Mouse (Mus musculus) intestine, embryonic 14.5 days (tissue): Measurements from ENCODE around the gene Arhgap6. TPM values are rescaled to one million over a fixed set of nuclear protein-coding genes. Genes with fewer than 3 reads are reported as not detected.

Source experiments
- ATAC-seq: fragments of 200-750 bp; cut with Nextera tagmentation; replicated peaks from 2 replicates; pipeline ENCODE4 v1.8.0; 2017; ENCODE audit warnings: low read depth, moderate number of reproducible peaks, moderate TSS enrichment, moderate library complexity; ENCODE audit not compliant: low FRiP score, low TSS enrichment
- DNase-seq: peaks from one replicate; pipeline ENCODE4 v3.0.0-alpha.2; 2018; ENCODE audit warnings: low spot score
- H3K27ac ChIP-seq: fragments of 300-500 bp; sonication (generic); 2 replicates; pipeline ENCODE4 v1.5.1; 2014; ENCODE audit warnings: low read depth, mild to moderate bottlenecking, control low read depth
- H3K27me3 ChIP-seq: fragments of 300-500 bp; sonication (generic); replicated peaks from 2 replicates; pipeline ENCODE4 v1.6.1; 2014; ENCODE audit warnings: low read length, control low read depth; ENCODE audit not compliant: control insufficient read depth, insufficient read depth
- H3K36me3 ChIP-seq: fragments of 300-500 bp; sonication (generic); 2 replicates; pipeline ENCODE4 v1.6.1; 2014; ENCODE audit warnings: low read length, control low read depth; ENCODE audit not compliant: control insufficient read depth, insufficient read depth
- H3K4me1 ChIP-seq: fragments of 300-500 bp; sonication (generic); replicated peaks from 2 replicates; pipeline ENCODE4 v1.6.1; 2014; ENCODE audit warnings: low read length, control low read depth, mixed read lengths; ENCODE audit not compliant: control insufficient read depth, insufficient read depth
- H3K4me2 ChIP-seq: fragments of 300-500 bp; sonication (generic); 2 replicates; pipeline ENCODE4 v1.6.1; 2014; ENCODE audit warnings: low read length
- H3K4me3 ChIP-seq: fragments of 300-500 bp; sonication (generic); 2 replicates; pipeline ENCODE4 v1.5.1; 2014; ENCODE audit warnings: low read depth, low read length, control low read depth, mixed read lengths
- H3K9ac ChIP-seq: fragments of 300-500 bp; sonication (generic); 2 replicates; pipeline ENCODE4 v1.6.1; 2014; ENCODE audit warnings: mild to moderate bottlenecking, low read length
- H3K9me3 ChIP-seq: fragments of 300-500 bp; sonication (generic); 2 replicates; pipeline ENCODE4 v1.6.1; 2016; ENCODE audit warnings: low read length, control low read depth; ENCODE audit not compliant: control insufficient read depth
- WGBS: fragments of 180-500 bp; shearing (Covaris S2); extraction: QIAGEN DNeasy Blood & Tissue Kit; methylation state at CpG from one replicate; pipeline ENCODE4 v1.1.7; 2014; 5-methylcytosine and 5-hydroxymethylcytosine counted together
- polyA plus RNA-seq: library from polyadenylated mRNA; unstranded; fragments of >200 nt; fragmentation: Nextera tagmentation; extraction: Ambion mirVana; gene quantifications from 2 replicates; pipeline ENCODE4 v1.2.1, GENCODE M21; 2014

The Arhgap6 gene
- polyA plus RNA-seq, 1 experiment from 2014 or later: 8.1 TPM

DNA sequence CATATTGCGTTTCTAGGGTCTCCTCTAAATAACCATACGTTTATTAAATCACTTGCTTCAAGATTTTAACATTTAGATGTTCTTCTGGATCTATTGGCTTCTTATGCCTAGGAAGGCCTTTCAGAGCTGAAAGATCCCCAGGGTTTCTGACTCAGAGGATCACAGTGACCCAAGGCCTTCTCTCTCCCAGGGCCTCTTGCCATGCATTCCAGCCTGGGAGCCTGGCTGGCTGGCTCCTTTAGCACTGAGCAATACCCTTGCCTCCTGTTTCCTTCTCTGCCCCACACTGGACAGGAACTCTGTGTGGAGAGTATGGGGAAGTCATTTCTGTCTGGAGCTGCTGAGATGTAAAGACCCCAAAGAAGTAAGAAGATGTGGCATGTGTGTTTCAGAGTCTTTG lies 376.1 kb downstream of the Arhgap6 start:
- Histone ChIP-seq H3K27me3 (0 out of 2 replicates have a peak, but pooled peaks cover 3% of the 10 kb centered on the region), H3K4me1 (no peaks in the 10 kb centered on the region), H3K9me3 (no peaks in the 10 kb centered on the region), H3K36me3 (no peaks in the 10 kb centered on the region), H3K4me3 (no peak overlapping the region), H3K4me2 (no peak overlapping the region), H3K9ac (no peak overlapping the region), H3K27ac (no peak overlapping the region)
- WGBS: 87% methylated on average over 2 of the region's 2 CpGs
- ATAC-seq (no peak), DNase-seq (no peak)

DNA sequence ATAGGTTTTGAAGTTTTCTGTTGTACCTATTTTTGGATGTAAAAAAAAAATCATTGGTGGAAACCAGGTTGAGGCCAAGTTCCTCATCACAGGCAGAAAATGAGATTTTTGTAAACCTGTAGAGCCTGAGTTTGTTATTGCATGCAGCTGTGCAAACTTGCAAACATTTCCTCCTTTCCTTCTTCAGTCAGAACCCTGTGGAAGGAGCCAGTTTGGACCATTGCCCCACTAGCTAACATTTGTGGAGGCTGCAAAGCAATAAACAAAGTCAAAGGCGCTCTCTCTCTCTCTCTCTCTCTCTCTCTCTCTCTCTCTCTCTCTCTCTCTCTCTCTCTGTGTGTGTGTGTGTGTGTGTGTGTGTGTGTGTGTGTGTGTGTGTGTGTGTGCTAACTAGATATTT lies 378.9 kb downstream of the Arhgap6 start:
- no peaks in the 10 kb centered on the region for H3K4me1 ChIP-seq
- no peak overlapping the region for H3K4me2 ChIP-seq
- no peak for DNase-seq
- H3K27me3 ChIP-seq: no peaks in the 10 kb centered on the region
- no peak overlapping the region for H3K9ac ChIP-seq
- H3K27ac ChIP-seq: no peak overlapping the region
- no peaks in the 10 kb centered on the region for H3K9me3 ChIP-seq
- H3K36me3 ChIP-seq: no peaks in the 10 kb centered on the region
- no peak overlapping the region for H3K4me3 ChIP-seq
- no peak for ATAC-seq
- WGBS: 45% methylated on average over 1 of the region's 1 CpGs

DNA sequence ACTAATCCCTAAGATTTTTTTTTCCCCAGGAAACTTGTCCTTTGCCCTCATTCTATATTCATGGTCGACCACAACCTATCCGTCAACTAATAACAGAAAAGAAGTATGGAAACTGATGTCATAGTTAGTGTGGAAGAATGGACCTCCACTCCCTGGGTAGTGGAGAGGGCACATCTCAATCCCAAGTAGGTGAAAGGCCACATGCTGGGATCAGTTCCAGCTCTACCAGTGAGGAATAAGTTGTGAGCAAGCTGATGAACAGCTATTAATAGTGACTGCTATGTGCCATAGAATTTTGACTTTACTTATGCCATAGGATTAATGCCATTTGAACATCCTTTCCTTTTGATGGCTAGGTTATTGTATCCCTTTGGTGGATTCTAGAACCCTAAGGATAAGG lies 383.7 kb downstream of the Arhgap6 start:
- H3K27me3 ChIP-seq: no peaks in the 10 kb centered on the region
- H3K36me3 ChIP-seq: no peaks in the 10 kb centered on the region
- H3K27ac ChIP-seq: no peak overlapping the region
- H3K4me1 ChIP-seq: no peaks in the 10 kb centered on the region
- DNase-seq (no peak), ATAC-seq (no peak)
- 83% methylated on average over 2 of the region's 2 CpGs for WGBS
- no peak overlapping the region for H3K9ac ChIP-seq
- no peaks in the 10 kb centered on the region for H3K9me3 ChIP-seq
- H3K4me3 ChIP-seq: no peak overlapping the region
- H3K4me2 ChIP-seq: no peak overlapping the region

DNA sequence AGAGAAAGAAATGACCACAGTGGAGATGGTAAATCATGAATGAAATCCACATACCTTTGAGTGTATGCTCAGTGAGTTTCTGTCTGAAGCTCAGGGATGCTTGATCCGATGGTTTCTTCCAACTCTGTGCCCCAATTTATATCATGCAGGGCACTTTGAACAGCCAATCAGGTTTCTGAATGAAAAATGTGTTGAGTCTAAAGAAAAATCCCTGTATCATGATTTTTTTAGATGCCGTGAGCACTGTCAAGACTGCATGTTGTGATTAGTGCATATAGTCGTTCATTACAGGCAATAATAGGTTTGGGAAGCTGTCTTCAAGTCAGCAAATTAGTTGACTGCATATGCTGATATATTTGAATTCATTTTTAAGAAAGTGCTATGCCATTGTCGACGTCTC lies 392.2 kb downstream of the Arhgap6 start, which contains the start of gene Amelx:
TSS of gene Amelx (minus strand) at position 101 of the 400 bp plus-strand sequence.
- DNase-seq (no peak), ATAC-seq (no peak)
- H3K27ac ChIP-seq: no peak within 1 kb of the TSS
- H3K9ac ChIP-seq: no peak within 1 kb of the TSS
- no peaks in the 10 kb centered on the region for H3K9me3 ChIP-seq
- H3K36me3 ChIP-seq: no peaks in the 10 kb centered on the region
- no peak within 1 kb of the TSS for H3K4me3 ChIP-seq
- H3K27me3 ChIP-seq: 0 out of 2 replicates have a peak, but pooled peaks cover 3% of the 10 kb centered on the region
- WGBS: 90% methylated on average over 5 of the region's 5 CpGs
- H3K4me1 ChIP-seq: no peaks in the 10 kb centered on the region
- no peak within 1 kb of the TSS for H3K4me2 ChIP-seq

DNA sequence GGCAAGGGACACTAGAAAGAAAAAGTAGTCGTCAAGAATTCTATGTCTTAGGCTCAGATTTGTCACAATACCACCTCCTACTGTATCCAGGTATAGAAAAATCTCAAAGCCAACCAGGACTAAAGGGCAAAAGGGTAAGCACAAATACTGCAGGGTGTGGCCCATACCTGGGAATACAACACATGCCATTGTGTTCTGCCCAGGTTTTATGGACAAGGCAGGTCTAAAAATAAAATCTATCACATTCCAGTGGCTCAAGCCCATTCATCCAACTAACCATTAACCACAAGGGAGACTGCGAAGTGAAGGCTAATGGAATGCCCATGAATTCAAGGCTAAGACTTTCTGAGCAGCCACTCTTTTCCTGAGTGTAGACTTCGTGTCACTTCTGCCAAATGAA lies 415.1 kb downstream of the Arhgap6 start:
- Histone ChIP-seq H3K4me1 (no peaks in the 10 kb centered on the region), H3K27me3 (0 out of 2 replicates have a peak, but pooled peaks cover 2% of the 10 kb centered on the region), H3K9ac (no peak overlapping the region), H3K4me3 (no peak overlapping the region), H3K27ac (no peak overlapping the region), H3K36me3 (no peaks in the 10 kb centered on the region), H3K4me2 (no peak overlapping the region), H3K9me3 (no peaks in the 10 kb centered on the region)
- WGBS: 69% methylated on average over 3 of the region's 3 CpGs
- DNase-seq: no peak
- peak; percentile 70; the same call in 1 of the 2 replicates for ATAC-seq

DNA sequence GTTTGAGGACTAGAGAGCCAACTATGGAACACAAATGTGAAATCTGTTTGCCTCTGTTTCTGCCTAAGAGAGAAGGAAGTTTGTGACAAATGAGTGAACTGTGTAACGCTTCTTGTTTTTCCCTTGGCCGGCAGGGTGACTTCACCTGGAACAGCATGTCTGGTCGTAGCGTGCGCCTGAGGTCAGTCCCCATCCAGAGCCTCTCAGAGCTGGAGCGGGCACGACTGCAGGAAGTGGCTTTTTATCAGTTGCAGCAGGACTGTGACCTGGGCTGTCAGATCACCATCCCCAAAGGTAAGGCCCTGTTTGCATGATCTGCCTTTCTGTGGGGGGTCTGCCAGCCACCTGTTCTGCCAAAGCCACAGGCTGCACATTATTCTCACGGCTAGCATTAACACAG lies 425.2 kb downstream of the Arhgap6 start:
- ATAC-seq: no peak
- 70% methylated on average over 8 of the region's 8 CpGs for WGBS
- H3K4me1 ChIP-seq: no peaks in the 10 kb centered on the region
- H3K27ac ChIP-seq: no peak overlapping the region
- H3K36me3 ChIP-seq: no peaks in the 10 kb centered on the region
- H3K9ac ChIP-seq: no peak overlapping the region
- H3K9me3 ChIP-seq: no peaks in the 10 kb centered on the region
- no peak overlapping the region for H3K4me2 ChIP-seq
- H3K27me3 ChIP-seq: 0 out of 2 replicates have a peak, but pooled peaks cover 4% of the 10 kb centered on the region
- H3K4me3 ChIP-seq: no peak overlapping the region
- DNase-seq: no peak

DNA sequence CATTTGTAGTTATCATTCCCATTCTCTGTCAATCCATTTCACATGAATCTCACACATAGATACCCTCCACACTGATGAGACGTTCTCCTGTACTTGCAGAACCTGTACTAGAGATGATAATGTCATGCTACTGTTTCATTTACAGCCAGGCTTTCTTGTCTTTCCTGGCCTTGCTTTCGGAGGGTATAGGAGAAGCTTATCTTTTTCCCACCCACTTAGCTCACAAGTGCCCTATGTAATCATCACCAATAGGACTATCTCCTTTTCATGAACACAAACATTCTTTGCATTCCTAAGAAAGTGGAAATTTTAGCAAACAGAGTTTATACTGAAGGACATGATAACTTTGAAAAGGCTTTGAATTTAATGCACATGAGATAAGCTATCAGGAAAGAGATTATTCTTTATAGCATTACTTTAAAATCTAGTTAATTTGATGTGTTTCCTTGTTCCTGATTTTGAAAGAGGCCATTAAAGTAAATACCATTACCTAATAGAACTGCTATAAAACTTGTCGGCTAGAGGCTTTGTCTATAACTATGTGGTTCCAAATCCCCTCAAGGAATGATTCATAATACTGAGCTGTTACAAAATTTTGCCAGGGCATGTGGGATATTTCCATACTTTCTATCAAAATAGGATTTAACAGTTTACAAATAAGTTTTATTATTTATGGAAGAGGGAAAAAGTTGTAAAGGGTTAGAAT lies 427.6 kb downstream of the Arhgap6 start:
- Histone ChIP-seq H3K27me3 (0 out of 2 replicates have a peak, but pooled peaks cover 4% of the 10 kb centered on the region), H3K36me3 (no peaks in the 10 kb centered on the region), H3K4me3 (no peak overlapping the region), H3K27ac (no peak overlapping the region), H3K4me1 (no peaks in the 10 kb centered on the region), H3K9me3 (no peaks in the 10 kb centered on the region), H3K9ac (no peak overlapping the region), H3K4me2 (no peak overlapping the region)
- peak; percentile 70 for ATAC-seq
- no peak for DNase-seq
- 62% methylated on average over 3 of the region's 3 CpGs for WGBS

DNA sequence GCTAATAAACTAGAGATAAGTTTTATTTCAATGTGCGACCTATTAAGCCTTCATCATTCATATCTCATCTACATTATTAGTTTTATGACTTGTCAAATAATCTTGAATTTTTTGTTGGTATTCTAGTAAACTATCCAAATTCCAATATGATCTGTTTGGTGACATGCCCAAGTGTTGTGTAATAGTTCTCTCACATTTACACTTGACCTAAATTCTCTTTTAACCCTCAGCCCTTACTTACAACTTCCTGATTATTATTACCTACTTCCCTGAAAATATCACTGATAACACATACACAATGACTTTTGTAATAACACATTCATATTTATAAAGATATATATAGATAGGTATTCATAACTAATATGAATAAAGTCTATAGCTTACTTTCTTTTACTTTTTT lies 461.0 kb downstream of the Arhgap6 start:
- no peaks in the 10 kb centered on the region for H3K9me3 ChIP-seq
- ATAC-seq: no peak

DNA sequence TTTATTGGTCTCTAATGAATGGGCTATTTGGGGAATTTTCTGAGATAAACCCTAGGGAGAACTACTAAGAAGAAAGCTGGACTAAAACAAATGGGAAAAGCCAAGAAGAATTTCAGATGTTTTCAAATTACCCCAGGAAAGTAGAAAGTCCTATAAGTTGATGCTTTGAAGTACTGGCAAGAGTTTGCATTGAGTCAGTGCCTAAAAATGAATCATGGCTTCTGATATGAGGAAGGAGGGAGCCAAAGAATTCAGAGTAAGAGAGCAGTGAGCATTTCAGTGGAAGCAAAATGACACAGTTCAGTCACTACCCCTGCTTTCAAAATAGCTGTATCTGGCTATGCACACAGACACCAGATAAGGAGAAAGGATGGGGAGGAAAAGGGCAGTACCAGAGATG lies 461.8 kb downstream of the Arhgap6 start:
- H3K4me3 ChIP-seq: no peak overlapping the region
- DNase-seq: no peak
- H3K9me3 ChIP-seq: no peaks in the 10 kb centered on the region
- no peak overlapping the region for H3K9ac ChIP-seq
- H3K36me3 ChIP-seq: no peaks in the 10 kb centered on the region
- ATAC-seq: no peak
- no peaks in the 10 kb centered on the region for H3K27me3 ChIP-seq
- no peak overlapping the region for H3K4me2 ChIP-seq
- H3K27ac ChIP-seq: no peak overlapping the region
- H3K4me1 ChIP-seq: no peaks in the 10 kb centered on the region

More for the DNA sequence above, 461.0 kb downstream of the Arhgap6 start:
- DNase-seq: no peak
- Histone ChIP-seq H3K4me2 (no peak overlapping the region), H3K4me1 (no peaks in the 10 kb centered on the region), H3K4me3 (no peak overlapping the region), H3K36me3 (no peaks in the 10 kb centered on the region), H3K27me3 (no peaks in the 10 kb centered on the region), H3K27ac (no peak overlapping the region), H3K9ac (no peak overlapping the region)
- 77% methylated on average over 1 of the region's 1 CpGs for WGBS
